Mouse (Mus musculus) urinary bladder, postnatal 14 days (tissue): ENCODE data around the gene Vps37d.
"Not testable (repeated sequence)": the region's sequence is repeated elsewhere in the genome, so short reads cannot be mapped to it uniquely, and the experiment has no call there.

Experiments used
- DNase-seq: peaks from one replicate; pipeline ENCODE4 v3.0.0; 2021; ENCODE audit warnings: low spot score

Gene Vps37d

DNA sequence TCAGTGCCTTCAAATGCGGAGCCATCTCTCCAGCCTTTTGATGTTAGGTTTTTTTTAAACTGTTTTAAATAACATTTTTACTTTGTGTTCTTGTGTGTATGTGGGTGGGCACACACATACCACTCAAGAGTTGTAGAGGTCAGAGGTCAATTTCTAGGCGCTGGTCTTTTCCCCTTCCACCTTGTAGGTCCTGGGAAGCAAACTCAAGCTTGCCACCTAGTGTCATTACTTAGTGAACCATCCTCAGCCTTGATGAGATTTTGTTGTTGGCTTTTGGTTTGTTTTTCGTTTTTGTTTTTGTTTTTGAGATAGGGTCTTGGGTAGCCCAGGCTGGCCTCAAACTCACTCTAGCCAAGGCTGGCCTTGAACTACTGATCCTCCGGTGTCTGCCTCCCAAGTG lies 2.4 kb downstream of the Vps37d start:
- DNase-seq: no peak

GRCm38 (mm10) chr5:135073349-135074150 lies 4.5 kb downstream of the Vps37d start:
- DNase-seq: no peak

DNA sequence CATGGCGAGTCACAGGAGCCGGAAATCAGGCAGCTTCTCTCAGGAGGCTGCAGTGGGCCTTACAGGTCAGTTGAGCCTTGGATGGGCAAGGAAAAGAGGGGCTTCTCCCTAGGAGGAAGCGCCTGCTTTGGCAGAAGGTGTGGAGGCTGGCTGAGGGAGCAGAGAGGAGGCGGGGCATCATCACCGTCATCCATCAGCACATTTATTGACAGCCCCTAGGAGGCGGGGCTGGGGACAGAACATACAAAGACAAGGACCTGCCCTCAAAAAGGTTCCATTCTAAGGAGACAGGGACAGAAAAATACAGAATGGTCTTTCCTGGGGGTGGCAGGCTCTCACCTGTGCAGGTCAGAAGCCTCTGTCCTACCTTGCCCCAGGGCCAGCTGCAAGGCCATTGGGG lies 5.3 kb downstream of the Vps37d start:
- DNase-seq: no peak

DNA sequence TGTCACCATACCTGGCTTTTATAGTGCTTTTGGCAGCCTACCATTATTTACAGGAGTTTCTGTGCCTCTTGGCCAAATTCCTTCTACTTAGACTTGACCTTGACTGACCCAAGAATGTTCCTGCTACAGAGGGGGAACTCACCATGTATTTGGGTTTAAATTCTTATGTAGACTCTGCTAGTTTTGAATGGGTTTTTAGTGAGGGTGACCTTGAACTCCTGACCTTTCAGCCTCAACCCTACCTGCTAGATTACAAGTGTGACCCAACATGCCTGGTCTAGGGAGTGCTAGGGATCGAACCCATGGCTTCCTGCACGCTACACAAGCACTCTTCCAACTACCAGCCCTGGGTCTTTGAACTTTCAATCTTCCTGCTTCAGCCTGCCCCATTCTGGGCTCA lies 6.0 kb downstream of the Vps37d start:
- DNase-seq: no peak

DNA sequence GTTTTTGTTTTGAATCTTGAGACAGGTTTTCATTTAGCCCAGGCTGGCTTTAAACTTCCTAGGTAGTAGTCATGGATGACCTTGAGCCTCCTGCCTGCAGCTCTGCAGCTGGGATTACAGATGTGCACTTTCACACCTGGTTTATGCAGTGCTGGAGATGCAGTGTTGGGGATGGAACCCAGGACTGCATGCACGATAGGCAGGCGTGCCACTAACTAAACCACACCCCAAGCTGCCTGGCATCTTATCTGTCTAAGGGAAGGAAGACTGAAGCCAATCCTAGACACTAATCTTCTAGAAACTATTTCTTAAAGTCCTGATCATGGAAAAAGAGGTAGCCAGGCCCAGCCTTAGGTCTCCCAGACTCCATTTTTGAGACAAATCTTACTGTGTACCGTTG lies 7.6 kb downstream of the Vps37d start:
- no peak for DNase-seq

DNA sequence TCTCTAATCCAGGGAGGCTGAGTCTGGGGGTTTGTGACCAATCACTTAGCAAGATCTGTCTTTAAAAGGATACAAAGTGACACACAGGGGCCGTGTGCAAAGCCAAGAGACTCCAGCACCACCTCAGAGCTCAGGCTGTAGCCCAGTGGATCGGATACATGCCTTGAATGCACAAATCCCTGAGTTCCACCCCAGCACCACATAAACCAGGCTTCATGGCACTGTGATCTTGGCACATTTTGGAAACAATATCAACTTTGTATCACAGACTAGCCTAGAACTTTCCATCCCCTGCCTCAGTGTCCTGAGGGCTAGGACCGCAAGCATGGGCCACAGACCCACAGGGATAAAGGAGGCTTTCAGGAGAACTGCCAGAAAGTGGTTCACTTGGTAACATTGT lies 12.1 kb downstream of the Vps37d start:
- no peak for DNase-seq

- DNase-seq: not testable (repeated sequence)
Observed at GRCm38 (mm10) chr5:135064909-135065446, 13.1 kb downstream of the Vps37d start, which contains the start of gene Bud23. Gene Bud23, minus strand, starts transcription at chr5:135064959.

GRCm38 (mm10) chr5:135064382-135064766 lies 13.7 kb downstream of the Vps37d start:
- no peak for DNase-seq

- peak; percentile 97 for DNase-seq
Observed at GRCm38 (mm10) chr5:135063629-135064381, 14.3 kb downstream of the Vps37d start, which contains the start of gene Dnajc30. Gene Dnajc30, plus strand, starts transcription at chr5:135064202.

- DNase-seq: no peak
Observed at GRCm38 (mm10) chr5:135053356-135053755, 24.7 kb downstream of the Vps37d start.

DNA sequence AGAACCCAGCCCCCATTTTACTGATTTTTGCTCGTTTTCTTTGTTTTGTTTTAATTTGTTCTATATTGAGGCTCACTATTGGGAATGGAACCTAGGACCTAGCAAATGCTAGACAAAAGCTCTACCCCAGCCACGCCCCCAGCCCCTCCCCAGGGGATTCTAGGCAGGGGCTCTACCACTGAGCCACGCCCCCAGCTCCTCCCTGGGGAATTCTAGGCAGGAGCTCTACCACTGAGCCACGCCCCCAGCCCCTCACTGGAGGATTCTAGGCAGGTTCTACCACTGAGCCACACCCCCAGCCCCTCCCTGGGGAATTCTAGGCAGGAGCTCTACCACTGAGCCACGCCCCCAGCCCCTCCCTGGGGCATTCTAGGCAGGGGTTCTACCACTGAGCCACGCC lies 28.8 kb downstream of the Vps37d start:
- not testable (repeated sequence) for DNase-seq

DNA sequence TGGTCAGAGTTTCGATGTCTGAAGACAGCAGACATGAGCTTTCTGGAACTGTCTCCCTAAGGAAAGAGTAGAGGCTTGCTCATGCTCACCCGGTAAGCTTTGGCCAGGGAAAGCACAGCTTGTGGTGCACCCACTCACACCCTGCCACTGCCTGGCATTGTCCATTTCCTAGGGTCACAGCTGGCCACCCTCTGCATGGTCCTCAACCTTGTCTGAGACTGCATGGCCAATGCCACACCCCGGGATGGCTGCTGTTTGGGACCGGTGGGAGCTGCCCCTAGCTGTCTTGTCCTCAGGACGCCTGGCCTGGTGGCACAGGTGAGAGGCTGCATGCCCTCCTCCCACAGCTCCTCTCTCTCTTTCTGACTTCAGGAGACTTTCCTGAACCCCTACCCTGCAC lies 29.5 kb downstream of the Vps37d start:
- no peak for DNase-seq

DNA sequence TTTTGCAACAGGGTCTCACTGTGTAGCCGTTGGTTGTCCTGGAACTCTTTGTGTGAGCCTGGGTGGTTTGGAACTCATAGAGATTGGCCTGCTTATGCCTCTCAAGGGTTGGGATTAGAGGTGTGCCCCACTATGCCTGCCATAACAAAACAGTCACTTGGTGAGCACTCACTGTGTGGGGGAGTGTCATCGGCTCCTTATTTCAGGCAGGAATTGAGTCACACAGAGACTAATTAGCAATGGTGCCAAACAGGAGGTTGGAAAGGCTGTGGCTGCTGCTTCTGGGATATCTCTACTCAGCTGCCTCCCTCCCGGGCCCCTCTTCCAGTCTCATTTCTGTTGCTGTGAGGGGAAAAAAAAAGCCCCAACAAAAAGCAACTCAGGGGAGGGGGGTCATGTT lies 33.5 kb downstream of the Vps37d start:
- DNase-seq: no peak

DNA sequence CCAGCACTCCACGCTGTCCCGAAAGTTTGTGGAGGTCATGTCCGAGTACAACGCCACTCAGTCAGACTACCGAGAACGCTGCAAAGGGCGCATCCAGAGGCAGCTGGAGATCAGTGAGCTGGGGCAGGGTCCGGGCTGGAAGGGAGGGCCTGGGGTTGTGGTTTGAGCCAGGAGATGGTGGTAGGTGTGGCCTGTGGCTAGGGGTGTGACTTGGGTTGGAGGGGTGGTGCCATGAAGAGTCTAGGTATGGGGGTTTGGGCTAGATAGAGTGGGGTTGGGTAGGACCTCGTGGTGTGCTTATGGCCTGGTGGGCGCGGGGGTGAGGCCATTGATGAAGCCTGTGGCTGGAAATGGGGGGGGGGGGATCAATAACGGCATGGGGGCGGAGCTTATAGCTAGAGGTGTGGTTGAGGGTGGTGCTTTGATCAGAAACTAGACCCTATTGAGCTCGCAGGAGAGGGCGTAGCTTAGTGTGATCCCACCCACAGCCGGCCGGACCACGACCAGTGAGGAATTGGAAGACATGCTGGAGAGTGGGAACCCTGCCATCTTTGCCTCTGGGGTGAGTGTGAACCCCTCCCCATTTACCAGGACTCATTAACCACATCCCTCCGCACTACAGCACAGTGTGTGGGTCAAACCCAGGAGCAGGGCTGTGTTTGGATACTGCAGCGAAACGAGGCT lies 35.8 kb downstream of the Vps37d start:
- no peak for DNase-seq

DNA sequence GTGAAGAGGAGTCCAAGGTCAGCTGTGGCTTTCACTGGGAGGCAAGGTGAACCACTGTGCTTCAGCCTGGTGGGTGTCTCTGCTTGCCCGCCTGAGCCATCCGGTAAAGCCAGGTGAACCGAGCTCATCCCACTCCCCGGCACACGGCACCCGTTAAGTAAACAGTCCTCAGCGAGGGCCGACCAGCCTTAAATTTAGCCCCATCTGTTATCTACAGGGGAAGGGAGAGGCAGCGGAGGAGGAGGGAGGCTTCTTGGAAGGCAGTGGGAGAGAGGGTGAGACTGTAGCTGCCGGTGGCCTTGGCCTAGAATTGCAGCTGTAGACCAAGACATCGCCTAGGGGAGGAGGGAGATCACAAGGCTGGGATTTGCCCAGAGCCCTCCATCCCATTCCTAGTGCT lies 37.3 kb downstream of the Vps37d start:
- no peak for DNase-seq

- DNase-seq: no peak
Observed at GRCm38 (mm10) chr5:135040059-135040458, 38.0 kb downstream of the Vps37d start.

DNA sequence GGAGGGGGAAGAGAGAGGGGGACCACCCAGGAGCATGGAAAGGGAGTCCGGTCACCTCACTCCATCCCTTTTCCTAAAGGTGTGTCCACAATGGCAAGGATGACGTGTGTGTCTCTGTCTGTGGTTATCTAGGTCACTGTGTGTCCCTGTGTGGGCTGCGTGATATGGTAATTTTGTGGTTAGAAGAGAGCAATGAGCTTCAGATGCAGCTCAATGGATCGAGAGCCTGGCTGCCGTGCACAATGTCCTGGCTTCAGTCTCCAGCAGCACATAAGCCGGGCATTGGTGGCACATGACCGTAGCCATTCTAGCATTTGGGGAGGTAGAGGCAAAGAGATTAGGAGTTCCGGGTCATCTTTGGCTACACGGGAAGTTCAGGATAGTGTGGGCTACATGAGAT lies 38.5 kb downstream of the Vps37d start:
- no peak for DNase-seq

- no peak for DNase-seq
Observed at GRCm38 (mm10) chr5:135037946-135038345, 40.1 kb downstream of the Vps37d start.

DNA sequence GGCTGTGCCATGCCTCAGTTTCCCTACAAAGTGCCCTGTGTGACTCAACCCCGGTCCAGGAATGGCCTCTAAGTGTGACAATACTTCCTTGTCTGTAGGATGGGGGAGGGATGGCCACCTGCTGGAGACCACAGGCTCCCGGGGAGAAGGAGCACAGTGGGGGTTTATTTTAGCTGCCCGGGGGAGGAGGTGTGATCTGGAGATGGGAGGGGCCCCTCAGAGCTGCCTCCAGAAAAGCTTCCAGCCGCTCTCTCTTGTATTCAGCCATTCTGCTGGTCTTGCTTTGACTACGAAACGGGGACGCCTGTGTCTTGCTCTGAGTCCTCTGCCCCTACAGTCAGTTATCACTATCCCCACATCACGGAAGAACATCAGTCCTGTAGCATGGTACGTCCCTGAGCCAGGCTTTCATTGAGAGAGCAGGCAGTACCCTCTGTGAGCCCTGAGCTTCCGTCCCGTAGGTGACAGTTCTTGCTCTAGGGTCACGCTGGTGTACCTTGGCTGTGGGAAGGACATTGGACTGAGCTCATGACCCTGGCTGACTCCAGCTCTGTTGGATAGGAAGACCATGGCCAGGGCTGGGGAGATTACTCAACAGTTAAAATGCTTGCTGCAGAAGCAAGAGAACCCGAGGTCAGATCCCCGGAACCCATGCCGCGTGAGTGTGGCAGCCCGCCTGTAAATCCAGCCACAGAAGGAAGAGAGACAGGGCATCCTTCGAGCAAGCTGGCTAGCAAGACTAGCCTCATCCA lies 42.3 kb downstream of the Vps37d start:
- no peak for DNase-seq

- no peak for DNase-seq
Observed at GRCm38 (mm10) chr5:135034593-135034992, 43.5 kb downstream of the Vps37d start.

GRCm38 (mm10) chr5:135032581-135032980 lies 45.5 kb downstream of the Vps37d start:
- DNase-seq: no peak
